Comparison of ENCODE assay signal across 24 mouse cellular contexts in the genomic region with DNA sequence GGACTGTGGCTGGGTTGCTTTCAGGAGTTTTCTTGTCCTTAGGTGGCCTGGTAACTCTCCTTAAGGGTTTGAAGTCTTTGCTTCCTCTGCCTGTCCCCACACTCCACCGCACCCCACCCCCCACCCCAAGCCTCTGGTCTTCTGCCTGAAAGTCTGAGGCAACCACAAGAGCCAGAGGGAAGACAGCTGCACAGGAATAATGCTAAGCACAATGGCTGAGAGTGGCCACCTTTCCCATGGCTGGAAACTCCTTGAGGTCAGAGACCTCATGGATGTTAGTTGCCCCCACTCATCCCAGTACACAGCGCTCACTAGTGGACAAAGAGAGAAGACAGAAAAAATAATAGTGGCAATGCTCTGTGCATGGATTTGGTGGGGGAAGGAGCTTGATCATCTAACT. TPM values are rescaled to one million over a fixed set of nuclear protein-coding genes. Genes with fewer than 3 reads are reported as not detected.
"Had no signal": no experiment of that assay in that cellular context is flagged by ENCODE, and none has a peak within 500 bp of the region (broad histone marks: within the 10 kb centered on the region; RNA-seq: fewer than 3 reads in every experiment).

No protein-coding gene starts in this region.

- H3K4me1 ChIP-seq: liver, embryonic 13.5 days had no signal

- H3K9ac ChIP-seq: liver, embryonic 13.5 days had no signal

- H3K9me3 ChIP-seq: liver, embryonic 13.5 days; midbrain, embryonic 10.5 days had no signal

- DNase-seq: kidney, adult 2 months; kidney, postnatal 25 days; layer of hippocampus, adult 9-11 months; liver, embryonic 13.5 days; lung, adult 2 months; midbrain, embryonic 14.5 days; right cerebral cortex, adult 18-20 months; right cerebral cortex, postnatal 14 days; right cerebral cortex, postnatal 4 days; thymus, postnatal 25 days had no signal

- H3K27ac ChIP-seq: kidney, postnatal 0 days; liver, embryonic 13.5 days; midbrain, embryonic 10.5 days had no signal

- H3K36me3 ChIP-seq: liver, embryonic 13.5 days; midbrain, embryonic 10.5 days had no signal

- H3K27me3 ChIP-seq: liver, embryonic 13.5 days had no signal

- ATAC-seq: intestine, embryonic 16.5 days had no signal

- H3K4me2 ChIP-seq: liver, embryonic 13.5 days had no signal

- H3K4me3 ChIP-seq: layer of hippocampus, adult 2 months; liver, embryonic 13.5 days; megakaryocyte, embryonic 14.5 days; midbrain, embryonic 10.5 days had no signal

RNA-seq across cellular contexts. Expression of gene Ckmt2, which starts 41.1 kb away (rescaled TPM):
- total RNA-seq: left cerebral cortex, adult 18-20 months; left cerebral cortex, postnatal 25 days had no signal
- polyA plus RNA-seq: kidney, embryonic 14.5 days; limb, embryonic 11.5 days; liver, adult 2 months; liver, embryonic 13.5 days; midbrain, embryonic 10.5 days; midbrain, embryonic 14.5 days; neural tube, embryonic 11.5 days; neural tube, embryonic 14.5 days; stomach, embryonic 14.5 days; thymus, postnatal 0 days had no signal
